Mouse (Mus musculus) Muller cell, postnatal 12 days (primary cell): ENCODE data around the gene Clasrp.

Experiments
- DNase-seq: peaks from one replicate; pipeline ENCODE4 v3.0.0-alpha.2; 2015; ENCODE audit errors: inconsistent ontology term

The Clasrp gene

GRCm38 (mm10) chr7:19563884-19564283 lies 40.4 kb downstream of the Clasrp start:
- no peak for DNase-seq

GRCm38 (mm10) chr7:19562643-19563410 lies 41.5 kb downstream of the Clasrp start, which contains the start of gene Ppp1r37:
Ppp1r37 (minus strand) TSS chr7:19563076.
- peak; percentile 64 for DNase-seq

GRCm38 (mm10) chr7:19561765-19562642 lies 42.3 kb downstream of the Clasrp start:
- DNase-seq, result peak; percentile 96

GRCm38 (mm10) chr7:19561431-19561764 lies 42.9 kb downstream of the Clasrp start:
- peak; percentile 33 for DNase-seq

- DNase-seq, result peak; percentile 94
Measured at GRCm38 (mm10) chr7:19560491-19561260, 43.6 kb downstream of the Clasrp start.

- DNase-seq, result no peak
Measured at GRCm38 (mm10) chr7:19558965-19559364, 45.3 kb downstream of the Clasrp start.

- DNase-seq, result no peak
Measured at GRCm38 (mm10) chr7:19557982-19558900, 46.0 kb downstream of the Clasrp start.

GRCm38 (mm10) chr7:19557086-19557485 lies 47.2 kb downstream of the Clasrp start:
- no peak for DNase-seq

- DNase-seq, result no peak
Measured at GRCm38 (mm10) chr7:19554168-19554567, 50.1 kb downstream of the Clasrp start.

GRCm38 (mm10) chr7:19552443-19552842 lies 51.8 kb downstream of the Clasrp start:
- no peak for DNase-seq

GRCm38 (mm10) chr7:19551634-19552033 lies 52.7 kb downstream of the Clasrp start:
- DNase-seq, result no peak

- DNase-seq, result no peak
Measured at GRCm38 (mm10) chr7:19549394-19549793, 54.9 kb downstream of the Clasrp start.

GRCm38 (mm10) chr7:19547344-19547969 lies 56.8 kb downstream of the Clasrp start:
- no peak for DNase-seq

GRCm38 (mm10) chr7:19546007-19546406 lies 58.3 kb downstream of the Clasrp start:
- no peak for DNase-seq

- no peak for DNase-seq
Measured at GRCm38 (mm10) chr7:19543584-19543983, 60.7 kb downstream of the Clasrp start.

- DNase-seq, result peak; percentile 77
Measured at GRCm38 (mm10) chr7:19542155-19542691, 62.1 kb downstream of the Clasrp start.

GRCm38 (mm10) chr7:19541681-19542154 lies 62.6 kb downstream of the Clasrp start:
- no peak for DNase-seq

- no peak for DNase-seq
Measured at GRCm38 (mm10) chr7:19540771-19541566, 63.3 kb downstream of the Clasrp start.

GRCm38 (mm10) chr7:19534676-19535075 lies 69.6 kb downstream of the Clasrp start:
- no peak for DNase-seq
